Mouse (Mus musculus) lung, adult 2 months (tissue): ENCODE data around the gene Osbpl7. TPM values are rescaled to one million over a fixed set of nuclear protein-coding genes. Genes with fewer than 3 reads are reported as not detected.

Experiments
- DNase-seq: peaks from one replicate; pipeline ENCODE4 v3.0.0; 2022
- H3K4me1 ChIP-seq: fragments of 200-500 bp; 2 replicates; pipeline ENCODE4 v1.6.1; 2011; ENCODE audit warnings: low read length; ENCODE audit not compliant: control insufficient read depth, insufficient read depth
- H3K4me3 ChIP-seq: fragments of 200-500 bp; replicated peaks from 2 replicates; pipeline ENCODE3; 2011; ENCODE audit warnings: low read depth, mild to moderate bottlenecking, control low read depth, low read length; ENCODE audit errors: extremely low read depth
- CTCF ChIP-seq: fragments of 200-500 bp; IDR thresholded peaks from 2 replicates; pipeline ENCODE4 v1.5.1; 2011; ENCODE audit warnings: mild to moderate bottlenecking, low read length, control low read depth; ENCODE audit not compliant: insufficient read depth
- POLR2A ChIP-seq: fragments of 200-500 bp; IDR thresholded peaks from 2 replicates; pipeline ENCODE4 v1.6.1; 2011; ENCODE audit warnings: low read depth, mild to moderate bottlenecking, control low read depth, low read length, borderline replicate concordance; ENCODE audit errors: extremely low read depth
- WGBS: fragments of 180-500 bp; shearing (Covaris S2); methylation state at CpG from one replicate; pipeline ENCODE4 v1.1.7; 2018; 5-methylcytosine and 5-hydroxymethylcytosine counted together
- polyA plus RNA-seq: library from polyadenylated mRNA; depleted of rRNA; stranded (reverse); fragments of >200 nt; gene quantifications from 2 replicates; pipeline ENCODE4 v1.2.3, GENCODE M21; 2012

Gene Osbpl7
- polyA plus RNA-seq, 1 experiment = 18.1 TPM

- TF ChIP-seq POLR2A (no peak), CTCF (no peak)
- DNase-seq = no peak
- WGBS = 81% methylated on average over 5 of the region's 5 CpGs
- H3K4me3 ChIP-seq = no peak overlapping the region
- H3K4me1 ChIP-seq = peaks cover 2% of the 10 kb centered on the region; the same call in 1 of the 2 replicates
Observed at GRCm38 (mm10) chr11:97036141-97036540, 14.3 kb upstream of the Osbpl7 start.

GRCm38 (mm10) chr11:97038881-97039280 lies 11.5 kb upstream of the Osbpl7 start:
- WGBS = 56% methylated on average over 7 of the region's 7 CpGs
- DNase-seq = no peak
- peaks cover 4% of the 10 kb centered on the region for H3K4me1 ChIP-seq
- TF ChIP-seq POLR2A = no peak
- TF ChIP-seq CTCF = no peak
- no peak overlapping the region for H3K4me3 ChIP-seq

GRCm38 (mm10) chr11:97040301-97041021 lies 10.0 kb upstream of the Osbpl7 start:
- Histone ChIP-seq H3K4me1 (peaks cover 4% of the 10 kb centered on the region), H3K4me3 (no peak overlapping the region)
- TF ChIP-seq CTCF (no peak), POLR2A (no peak)
- no peak for DNase-seq
- 37% methylated on average over 12 of the region's 12 CpGs for WGBS

GRCm38 (mm10) chr11:97041022-97041899 lies 9.2 kb upstream of the Osbpl7 start, which contains the start of the genes Lrrc46 and Mrpl10:
Gene Lrrc46, minus strand, starts transcription at chr11:97041407.
Gene Mrpl10, plus strand, starts transcription at chr11:97041560.
- Histone ChIP-seq H3K4me3 (peak within 1 kb of the TSS; percentile 97), H3K4me1 (peaks cover 4% of the 10 kb centered on the region)
- WGBS = under 1% methylated on average over 48 of the region's 48 CpGs
- no peak for TF ChIP-seq CTCF
- TF ChIP-seq POLR2A = peak; percentile 82; the same call in 1 of the 2 replicates
- DNase-seq = peak; percentile 85

GRCm38 (mm10) chr11:97044902-97045301 lies 5.5 kb upstream of the Osbpl7 start:
- 92% methylated on average over 8 of the region's 8 CpGs for WGBS
- Histone ChIP-seq H3K4me1 (peaks cover 4% of the 10 kb centered on the region), H3K4me3 (no peak overlapping the region)
- DNase-seq = no peak
- TF ChIP-seq POLR2A = no peak
- no peak for TF ChIP-seq CTCF

GRCm38 (mm10) chr11:97045861-97046260 lies 4.6 kb upstream of the Osbpl7 start:
- Histone ChIP-seq H3K4me3 (no peak overlapping the region), H3K4me1 (peaks cover 8% of the 10 kb centered on the region)
- no peak for DNase-seq
- WGBS = 86% methylated on average over 7 of the region's 7 CpGs
- no peak for TF ChIP-seq POLR2A

GRCm38 (mm10) chr11:97048090-97048650 lies 2.3 kb upstream of the Osbpl7 start:
- H3K4me1 ChIP-seq = peaks cover 19% of the 10 kb centered on the region
- H3K4me3 ChIP-seq = no peak overlapping the region
- DNase-seq = no peak
- TF ChIP-seq POLR2A = no peak
- no peak for TF ChIP-seq CTCF
- WGBS = 65% methylated on average over 8 of the region's 8 CpGs

GRCm38 (mm10) chr11:97049492-97050085 lies 839 bp upstream of the Osbpl7 start:
- TF ChIP-seq POLR2A (no peak), CTCF (no peak)
- Histone ChIP-seq H3K4me3 (no peak overlapping the region), H3K4me1 (peaks cover 19% of the 10 kb centered on the region)
- 77% methylated on average over 6 of the region's 6 CpGs for WGBS
- DNase-seq = no peak
